Mouse (Mus musculus): ENCODE results near the gene Lmx1a.

DNA sequence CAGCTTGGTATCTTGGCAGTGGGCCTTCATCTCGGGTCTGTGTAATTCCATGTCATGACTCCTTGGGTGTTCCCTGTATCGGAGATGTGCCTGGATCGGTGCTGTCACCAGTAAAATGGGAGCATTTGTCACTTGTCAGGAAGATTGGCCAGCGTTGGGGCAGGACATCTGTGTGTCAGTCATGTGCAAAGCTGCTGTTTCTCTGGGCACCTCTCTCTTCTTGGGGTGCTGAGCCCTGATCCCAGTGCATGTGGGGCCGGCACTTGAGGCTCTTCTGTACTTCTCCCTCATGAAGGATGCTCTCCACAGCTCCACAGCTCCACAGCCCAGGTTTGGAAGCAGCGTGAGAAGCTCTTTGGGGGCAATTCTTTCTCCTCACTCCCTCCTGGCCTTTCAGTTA is 10.7 kb downstream of the Lmx1a start:
- TF ChIP-seq GATA1 (IDR thresholded peaks at IDR 0.05; ENCODE audit: low read length) (no peak), TAL1 (IDR thresholded peaks at IDR 0.05; ENCODE audit: low read length) (no peak)
